Mouse (Mus musculus): ENCODE results near the gene St8sia1. TPM values are rescaled to one million over a fixed set of nuclear protein-coding genes. Genes with fewer than 3 reads are reported as not detected.
A peak's percentile ranks its signal among the peaks of the same experiment; 100 is the strongest.

The St8sia1 gene
- total and polyA plus RNA-seq, 3 experiments, result 0.01 TPM; not detected in 2

DNA sequence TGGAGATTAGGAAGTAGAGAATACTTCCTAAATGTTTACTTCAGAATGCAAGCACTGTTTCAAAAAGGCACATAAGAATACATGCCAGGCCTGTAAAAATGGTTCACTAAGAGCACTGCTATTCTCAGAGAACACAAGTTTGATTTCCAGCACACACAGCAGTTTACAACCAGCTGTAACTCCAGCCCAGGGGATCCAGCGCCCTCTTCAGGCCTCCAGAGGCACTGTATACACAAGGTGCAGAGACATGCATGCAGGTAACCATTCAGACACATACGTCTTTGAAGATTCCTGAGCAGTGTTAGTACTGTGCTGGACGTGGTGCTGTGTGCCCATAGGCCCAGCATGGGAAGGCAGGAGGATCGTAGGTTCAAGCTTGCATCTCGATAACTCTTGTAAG lies 190.7 kb downstream of the St8sia1 start:
- peak; percentile 39 to 52 (median 45) for TF ChIP-seq CTCF (IDR thresholded peaks at IDR 0.05 in 2 of 3, conservative IDR thresholded peaks at IDR 0.05 in 1 of 3; ENCODE audit: control insufficient read depth in 1 of 3, insufficient read depth in 1 of 3, low read depth in 2 of 3, low read length in 3 of 3, poor library complexity in 1 of 3, severe bottlenecking in 1 of 3)
- no peak for TF ChIP-seq ZC3H11A (IDR thresholded peaks at IDR 0.05; ENCODE audit: low read depth, low read length)
- TF ChIP-seq POLR2AphosphoS2 (IDR thresholded peaks at IDR 0.05; ENCODE audit: low read length), result 0 out of 2 replicates have a peak, but pooled peaks have one; percentile 41
- TF ChIP-seq CHD2 (IDR thresholded peaks at IDR 0.05; ENCODE audit: low read length), result no peak
- TF ChIP-seq MAX (IDR thresholded peaks at IDR 0.05; ENCODE audit: low read length), result no peak
- no peak for TF ChIP-seq JUND (IDR thresholded peaks at IDR 0.05; ENCODE audit: low read depth, low read length)
- TF ChIP-seq ELF1 (IDR thresholded peaks at IDR 0.05; ENCODE audit: low read depth, low read length), result no peak
- no peak for TF ChIP-seq SIN3A (IDR thresholded peaks at IDR 0.05; ENCODE audit: low read length)
- TF ChIP-seq KAT2A (conservative IDR thresholded peaks at IDR 0.05; ENCODE audit: low read depth, low read length), result no peak
- TF ChIP-seq POLR2A (IDR thresholded peaks at IDR 0.05; ENCODE audit: control insufficient read depth in 1 of 2, insufficient read depth in 1 of 2, low read depth in 1 of 2, low read length in 2 of 2, poor library complexity in 1 of 2), result no peak
- Histone ChIP-seq H3K4me3 (ENCODE audit: control insufficient read depth in 1 of 2, insufficient read depth in 1 of 2, low read depth in 2 of 2, low read length in 2 of 2) (no peak overlapping the region), H3K27me3 (ENCODE audit: control insufficient read depth in 1 of 2, insufficient read depth in 2 of 2, low read length in 2 of 2) (no peaks in the 10 kb centered on the region), H3K9ac (ENCODE audit: control insufficient read depth, low read depth, low read length, poor library complexity, severe bottlenecking) (no peak overlapping the region), H3K36me3 (ENCODE audit: control insufficient read depth in 1 of 2, insufficient read depth in 2 of 2, low read length in 2 of 2) (peaks cover 8 to 18% of the 10 kb centered on the region in 2 experiments), H3K79me2 (ENCODE audit: control insufficient read depth, insufficient read depth, low read length, poor library complexity) (no peaks in the 10 kb centered on the region), H3K27ac (ENCODE audit: control insufficient read depth, low read depth, low read length) (no peak overlapping the region), H3K4me1 (ENCODE audit: control insufficient read depth in 1 of 2, insufficient read depth in 2 of 2, low read length in 2 of 2) (peaks cover 7 to 19% of the 10 kb centered on the region in 2 experiments), H3K9me3 (replicated peaks; ENCODE audit: insufficient read depth, low read length) (no peaks in the 10 kb centered on the region)
- DNase-seq (ENCODE audit: low read depth, low spot score), result peak; percentile 30

DNA sequence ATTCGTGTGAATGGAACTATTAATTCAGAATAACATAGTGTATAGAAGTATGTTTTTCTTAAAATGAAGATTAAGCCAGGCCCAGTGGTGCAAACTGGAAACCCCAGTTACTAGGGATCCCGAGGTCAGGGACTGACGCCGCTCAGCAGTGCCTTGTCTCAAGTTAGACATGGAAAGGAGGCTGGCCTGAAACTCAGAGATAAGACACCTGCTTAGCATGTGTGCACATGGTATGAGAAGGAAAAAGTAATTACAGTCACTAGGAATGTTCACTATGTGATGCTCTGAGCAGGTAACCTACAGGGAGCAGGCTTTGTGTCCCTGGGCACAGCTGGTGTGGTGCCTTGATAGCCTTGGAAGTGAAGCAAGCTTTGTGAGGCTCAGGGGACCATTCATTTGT lies 192.6 kb downstream of the St8sia1 start:
- no peak for DNase-seq (ENCODE audit: low read depth, low spot score)
- Histone ChIP-seq H3K27ac (ENCODE audit: control insufficient read depth, low read depth, low read length) (no peak overlapping the region), H3K27me3 (ENCODE audit: control insufficient read depth in 1 of 2, insufficient read depth in 2 of 2, low read length in 2 of 2) (no peaks in the 10 kb centered on the region), H3K4me3 (ENCODE audit: control insufficient read depth in 1 of 2, insufficient read depth in 1 of 2, low read depth in 2 of 2, low read length in 2 of 2) (no peak overlapping the region), H3K9me3 (replicated peaks; ENCODE audit: insufficient read depth, low read length) (no peaks in the 10 kb centered on the region), H3K9ac (ENCODE audit: control insufficient read depth, low read depth, low read length, poor library complexity, severe bottlenecking) (no peak overlapping the region), H3K4me1 (ENCODE audit: control insufficient read depth in 1 of 2, insufficient read depth in 2 of 2, low read length in 2 of 2) (peaks cover 6 to 11% of the 10 kb centered on the region in 2 experiments), H3K79me2 (ENCODE audit: control insufficient read depth, insufficient read depth, low read length, poor library complexity) (no peaks in the 10 kb centered on the region), H3K36me3 (ENCODE audit: control insufficient read depth in 1 of 2, insufficient read depth in 2 of 2, low read length in 2 of 2) (peaks cover 11 to 16% of the 10 kb centered on the region in 2 experiments)
- TF ChIP-seq ZKSCAN1 (IDR thresholded peaks at IDR 0.05; ENCODE audit: low read depth, low read length), result no peak
- TF ChIP-seq NRF1 (IDR thresholded peaks at IDR 0.05; ENCODE audit: insufficient read depth, low read depth, low read length, poor library complexity, severe bottlenecking), result no peak
- TF ChIP-seq USF2 (IDR thresholded peaks at IDR 0.05; ENCODE audit: borderline replicate concordance in 1 of 2, insufficient read depth in 1 of 2, low read depth in 1 of 2, low read length in 2 of 2), result no peak
- TF ChIP-seq SMC3 (IDR thresholded peaks at IDR 0.05; ENCODE audit: low read depth, low read length), result no peak

Other genes with a start within 250 kb of the St8sia1 start
- 29.4 and 44.6 TPM in 2 replicates for gene Cmas, start 207.8 kb downstream of the St8sia1 start, total RNA-seq (2012; rRNA removed)
- 10 to 100 TPM in 1 of 2 experiments, not detected in 1; 55.0 TPM for gene Cmas, start 207.8 kb downstream of the St8sia1 start, polyA plus RNA-seq (2012; ENCODE audit: insufficient read depth in 1 of 2, insufficient read length in 2 of 2, low read depth in 1 of 2, low replicate concordance in 2 of 2, missing spikeins in 1 of 2)
- gene Sult6b2, start 159.9 kb downstream of the St8sia1 start, total RNA-seq (2012; rRNA removed), result not detected in 2 replicates
- under 1 TPM in 1 of 2 experiments, not detected in 1; 0.07 TPM for gene Sult6b2, start 159.9 kb downstream of the St8sia1 start, polyA plus RNA-seq (2012; ENCODE audit: insufficient read depth in 1 of 2, insufficient read length in 2 of 2, low read depth in 1 of 2, low replicate concordance in 2 of 2, missing spikeins in 1 of 2)
- 16.2 and 19.8 TPM in 2 replicates for gene C2cd5, start 135.7 kb upstream of the St8sia1 start, total RNA-seq (2012; rRNA removed)
- 10 to 100 TPM; 30.5 to 47.6 TPM for gene C2cd5, start 135.7 kb upstream of the St8sia1 start, polyA plus RNA-seq (2012; ENCODE audit: insufficient read depth in 1 of 2, insufficient read length in 2 of 2, low read depth in 1 of 2, low replicate concordance in 2 of 2, missing spikeins in 1 of 2)
- 33.6 and 38.1 TPM in 2 replicates for gene Etnk1, start 202.8 kb upstream of the St8sia1 start, total RNA-seq (2012; rRNA removed)
- 10 to 100 TPM; 29.9 to 37.0 TPM for gene Etnk1, start 202.8 kb upstream of the St8sia1 start, polyA plus RNA-seq (2012; ENCODE audit: insufficient read depth in 1 of 2, insufficient read length in 2 of 2, low read depth in 1 of 2, low replicate concordance in 2 of 2, missing spikeins in 1 of 2)